Mouse (Mus musculus) limb, embryonic 14.5 days (tissue): Measurements from ENCODE around the gene Gm16223. TPM values are rescaled to one million over a fixed set of nuclear protein-coding genes. Genes with fewer than 3 reads are reported as not detected.

ENCODE experiments used
- ATAC-seq: fragments of 200-750 bp; cut with Nextera tagmentation; 2 replicates; pipeline ENCODE4 v1.8.0; 2017; ENCODE audit warnings: low read depth, moderate number of reproducible peaks, moderate TSS enrichment; ENCODE audit not compliant: low FRiP score
- DNase-seq: peaks from one replicate; pipeline ENCODE4 v3.0.0-alpha.2; 2015; ENCODE audit warnings: low spot score
- H3K27ac ChIP-seq: fragments of 300-500 bp; sonication (generic); replicated peaks from 2 replicates; pipeline ENCODE4 v1.5.1; 2014; ENCODE audit warnings: low read depth, mild to moderate bottlenecking, low read length, moderate library complexity, mixed read lengths
- H3K27me3 ChIP-seq: fragments of 300-500 bp; sonication (generic); 2 replicates; pipeline ENCODE4 v1.6.1; 2014; ENCODE audit warnings: low read length, mixed read lengths; ENCODE audit not compliant: control insufficient read depth, insufficient read depth
- H3K36me3 ChIP-seq: fragments of 300-500 bp; sonication (generic); 2 replicates; pipeline ENCODE4 v1.6.1; 2014; ENCODE audit warnings: mild to moderate bottlenecking, low read length, moderate library complexity, mixed read lengths; ENCODE audit not compliant: control insufficient read depth, insufficient read depth
- H3K4me1 ChIP-seq: fragments of 300-500 bp; sonication (generic); 2 replicates; pipeline ENCODE4 v1.6.1; 2014; ENCODE audit warnings: antibody characterized with exemption, low read length, mixed read lengths; ENCODE audit not compliant: control insufficient read depth, insufficient read depth
- H3K4me2 ChIP-seq: fragments of 300-500 bp; sonication (generic); replicated peaks from 2 replicates; pipeline ENCODE4 v1.6.1; 2014; ENCODE audit warnings: low read depth, mild to moderate bottlenecking, low read length, moderate library complexity; ENCODE audit not compliant: severe bottlenecking
- H3K4me3 ChIP-seq: fragments of 300-500 bp; sonication (generic); replicated peaks from 2 replicates; pipeline ENCODE4 v1.5.1; 2014; ENCODE audit warnings: low read length
- H3K9ac ChIP-seq: fragments of 300-500 bp; sonication (generic); 2 replicates; pipeline ENCODE4 v1.6.1; 2014; ENCODE audit warnings: mild to moderate bottlenecking, low read depth, low read length, moderate library complexity; ENCODE audit not compliant: severe bottlenecking
- H3K9me3 ChIP-seq: fragments of 300-500 bp; sonication (generic); 2 replicates; pipeline ENCODE4 v1.6.1; 2016; ENCODE audit warnings: low read length; ENCODE audit not compliant: control insufficient read depth
- POLR2A ChIP-seq: fragments of 200-500 bp; IDR thresholded peaks from 2 replicates; pipeline ENCODE4 v1.8.0; 2012; ENCODE audit warnings: inconsistent platforms, mild to moderate bottlenecking, moderate library complexity, borderline replicate concordance; ENCODE audit not compliant: insufficient read depth, insufficient read length; ENCODE audit errors: extremely low read depth
- WGBS: fragments of 180-500 bp; shearing (Covaris S2); extraction: QIAGEN DNeasy Blood & Tissue Kit; methylation state at CpG from one replicate; pipeline ENCODE4 v1.1.7; 2014; 5-methylcytosine and 5-hydroxymethylcytosine counted together
- polyA plus RNA-seq, 2 experiments: library from polyadenylated mRNA; depleted of rRNA in 1 of 2; stranded (reverse) in 1 of 2; unstranded in 1 of 2; fragments of >200 nt; fragmentation: Nextera tagmentation in 1 of 2; extraction: Ambion mirVana in 1 of 2; gene quantifications; 2 replicates each; pipeline versions ENCODE4 v1.2.1 to v1.2.3; 2012 to 2014

Gene Gm16223
- polyA plus RNA-seq, 2 experiments: not detected

DNA sequence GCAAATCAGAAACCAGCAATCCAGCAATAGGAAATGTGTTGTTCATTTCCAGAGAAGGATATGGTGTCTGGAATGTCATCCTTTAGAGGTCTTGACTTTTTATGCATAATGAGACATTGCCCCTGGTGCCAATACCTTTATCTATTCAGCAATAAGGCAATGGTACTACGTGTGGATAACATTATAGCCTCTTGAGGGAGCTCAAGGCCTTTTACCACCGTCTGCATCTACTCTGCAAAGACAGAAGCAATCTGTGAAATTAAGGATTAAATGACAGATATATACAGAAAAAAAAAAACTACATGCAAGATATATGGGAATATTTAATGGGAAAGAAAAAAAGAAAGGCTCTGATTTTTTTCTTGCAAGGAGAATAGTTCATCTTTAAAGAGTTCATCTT lies 106.3 kb downstream of the Gm16223 start:
- no peak overlapping the region for H3K4me2 ChIP-seq
- ATAC-seq (no peak), DNase-seq (no peak)
- H3K4me3 ChIP-seq: no peak overlapping the region
- H3K9me3 ChIP-seq: no peaks in the 10 kb centered on the region
- no peaks in the 10 kb centered on the region for H3K27me3 ChIP-seq
- no peaks in the 10 kb centered on the region for H3K36me3 ChIP-seq
- H3K9ac ChIP-seq: no peak overlapping the region
- WGBS: 63% methylated on average over 2 of the region's 2 CpGs
- no peak for TF ChIP-seq POLR2A
- H3K27ac ChIP-seq: no peak overlapping the region
- H3K4me1 ChIP-seq: no peaks in the 10 kb centered on the region

DNA sequence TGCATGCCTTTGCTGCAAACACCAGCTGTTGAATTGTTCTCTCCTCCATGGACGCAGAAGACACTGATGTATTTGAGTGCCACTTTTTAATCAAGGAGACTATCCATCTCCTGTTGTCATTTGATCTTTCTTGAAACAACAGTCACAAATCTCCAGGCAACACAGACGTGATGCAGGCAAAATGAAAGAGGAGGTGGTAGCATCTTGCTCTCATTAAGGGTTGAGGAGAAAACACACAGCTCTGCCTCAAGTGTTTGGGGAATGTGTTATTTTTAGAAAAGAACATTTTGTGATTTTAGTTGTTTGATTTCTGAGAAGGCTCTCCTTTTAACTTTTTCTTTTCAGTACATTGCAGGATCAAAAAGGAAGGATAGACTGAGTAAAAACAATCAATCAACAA lies 107.7 kb downstream of the Gm16223 start:
- TF ChIP-seq POLR2A: no peak
- Histone ChIP-seq H3K4me2 (no peak overlapping the region), H3K4me3 (no peak overlapping the region), H3K36me3 (no peaks in the 10 kb centered on the region), H3K9ac (no peak overlapping the region), H3K4me1 (no peaks in the 10 kb centered on the region), H3K9me3 (no peaks in the 10 kb centered on the region), H3K27ac (no peak overlapping the region), H3K27me3 (no peaks in the 10 kb centered on the region)
- no peak for ATAC-seq
- WGBS: 35% methylated on average over 2 of the region's 2 CpGs
- no peak for DNase-seq

DNA sequence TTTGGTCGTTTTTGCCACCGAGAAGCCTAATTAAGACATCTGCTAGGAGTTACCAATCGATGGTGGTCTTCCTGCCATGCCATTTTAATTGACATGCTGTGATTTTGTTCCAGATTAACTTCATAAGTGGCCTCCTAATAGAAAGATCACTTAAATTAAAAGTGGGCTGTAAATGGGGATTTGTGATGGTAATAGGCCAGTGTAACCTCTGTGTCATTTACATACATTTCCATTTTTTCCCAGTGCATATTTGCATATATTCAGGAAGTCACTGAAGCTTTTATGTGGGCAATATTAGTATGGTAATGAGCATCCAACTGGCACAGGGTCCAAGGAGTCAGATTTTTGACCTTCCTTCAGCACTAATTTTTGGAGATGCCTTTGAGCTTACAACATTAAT lies 130.7 kb downstream of the Gm16223 start:
- Histone ChIP-seq H3K4me3 (no peak overlapping the region), H3K9me3 (no peaks in the 10 kb centered on the region), H3K4me1 (no peaks in the 10 kb centered on the region), H3K36me3 (no peaks in the 10 kb centered on the region), H3K27ac (no peak overlapping the region), H3K27me3 (no peaks in the 10 kb centered on the region), H3K9ac (no peak overlapping the region), H3K4me2 (no peak overlapping the region)
- WGBS: 30% methylated on average over 3 of the region's 3 CpGs
- ATAC-seq: no peak
- TF ChIP-seq POLR2A: no peak
- DNase-seq: no peak

DNA sequence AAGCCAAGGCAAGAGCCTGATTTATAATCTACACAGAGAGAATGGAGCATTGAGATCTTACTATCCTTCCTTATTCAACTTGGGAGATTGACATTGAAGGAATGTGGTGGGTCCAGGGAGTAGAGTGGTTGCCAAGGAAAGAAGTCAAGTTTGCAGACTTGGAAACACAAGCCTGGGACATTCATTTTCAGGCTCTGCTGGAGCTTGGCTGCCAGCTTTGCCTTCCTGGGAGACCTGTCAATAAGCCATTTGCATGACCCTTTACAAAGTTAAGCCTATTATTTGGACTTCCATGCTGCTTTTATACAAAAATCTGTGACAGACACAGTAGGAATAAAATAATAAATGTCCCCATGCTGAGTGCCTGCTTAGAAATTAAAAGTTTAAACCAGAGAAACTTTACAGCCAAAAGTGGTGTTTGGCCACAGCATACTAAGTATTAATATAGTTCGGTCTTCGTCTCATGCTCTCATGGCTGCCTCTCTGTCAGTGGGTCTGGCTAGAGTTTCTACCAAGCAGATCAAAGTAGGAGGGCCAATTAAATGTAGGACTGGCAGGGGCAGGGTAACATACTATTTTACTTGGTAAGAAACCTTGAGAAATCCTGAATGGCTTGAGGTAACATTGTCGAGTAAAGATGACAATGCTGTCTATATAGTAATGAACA lies 139.8 kb downstream of the Gm16223 start:
- Histone ChIP-seq H3K36me3 (no peaks in the 10 kb centered on the region), H3K9ac (no peak overlapping the region), H3K4me2 (no peak overlapping the region), H3K27ac (no peak overlapping the region), H3K9me3 (no peaks in the 10 kb centered on the region), H3K4me3 (no peak overlapping the region), H3K4me1 (no peaks in the 10 kb centered on the region), H3K27me3 (no peaks in the 10 kb centered on the region)
- TF ChIP-seq POLR2A: no peak
- DNase-seq: no peak
- no peak for ATAC-seq
- WGBS: 79% methylated on average over 3 of the region's 3 CpGs

DNA sequence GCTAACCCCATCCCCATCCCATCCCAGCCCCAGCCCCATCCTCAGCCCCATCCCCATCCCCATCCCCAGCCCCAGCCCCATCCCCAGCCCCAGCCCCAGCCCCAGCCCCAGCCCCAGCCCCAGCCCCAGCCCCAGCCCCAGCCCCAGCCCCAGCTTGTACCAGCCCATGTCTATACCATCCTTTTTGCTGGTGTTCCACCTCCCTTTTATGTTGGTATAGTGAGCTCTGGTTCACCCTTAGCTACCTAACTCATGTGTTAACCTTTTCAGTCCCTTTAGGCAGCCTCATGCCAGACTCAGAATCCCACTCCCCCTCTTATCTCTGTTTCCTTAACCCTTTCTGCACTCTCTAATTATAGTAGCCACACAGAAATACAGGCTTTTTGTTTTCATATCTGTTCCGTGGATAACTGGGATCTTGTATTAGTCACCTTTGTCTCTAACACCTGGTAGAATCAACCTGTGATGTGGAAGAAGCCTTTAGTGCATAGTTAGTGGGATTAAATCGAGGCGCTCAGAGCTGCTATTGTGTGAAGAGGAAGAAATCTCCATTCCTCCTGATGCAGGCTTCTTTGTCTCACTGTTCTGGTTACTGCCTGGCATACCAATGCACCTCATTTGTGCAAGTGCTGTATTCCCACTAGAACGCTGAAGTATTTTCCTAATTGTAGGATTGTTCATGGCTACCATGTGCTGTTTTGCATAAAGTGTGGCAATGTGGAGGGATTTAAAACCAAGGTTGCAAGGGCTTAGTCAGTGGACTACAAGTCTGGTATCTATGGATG lies 144.0 kb downstream of the Gm16223 start:
- DNase-seq (no peak), ATAC-seq (no peak)
- no peak for TF ChIP-seq POLR2A
- 65% methylated on average over 4 of the region's 4 CpGs for WGBS
- no peaks in the 10 kb centered on the region for H3K4me1 ChIP-seq
- no peak overlapping the region for H3K9ac ChIP-seq
- 0 out of 2 replicates have a peak, but pooled peaks cover 3% of the 10 kb centered on the region for H3K27me3 ChIP-seq
- H3K9me3 ChIP-seq: no peaks in the 10 kb centered on the region
- no peak overlapping the region for H3K4me3 ChIP-seq
- no peak overlapping the region for H3K4me2 ChIP-seq
- no peak overlapping the region for H3K27ac ChIP-seq
- H3K36me3 ChIP-seq: no peaks in the 10 kb centered on the region
